Mouse (Mus musculus) limb, embryonic 12.5 days (tissue): ENCODE data around the gene Fignl2. TPM values are rescaled to one million over a fixed set of nuclear protein-coding genes. Genes with fewer than 3 reads are reported as not detected.

Source experiments
- ATAC-seq: fragments of 200-750 bp; cut with Nextera tagmentation; 2 replicates; pipeline ENCODE4 v1.8.0; 2017; ENCODE audit warnings: low read depth, moderate TSS enrichment; ENCODE audit not compliant: insufficient number of reproducible peaks, insufficient read depth, low FRiP score, low TSS enrichment
- H3K27ac ChIP-seq: fragments of 300-500 bp; sonication (generic); 2 replicates; pipeline ENCODE4 v1.5.1; 2016; ENCODE audit warnings: mild to moderate bottlenecking, moderate library complexity
- H3K27me3 ChIP-seq: fragments of 300-500 bp; sonication (generic); 2 replicates; pipeline ENCODE4 v1.6.1; 2016; ENCODE audit warnings: mild to moderate bottlenecking, moderate library complexity
- H3K36me3 ChIP-seq: fragments of 300-500 bp; sonication (generic); 2 replicates; pipeline ENCODE4 v1.6.1; 2016; ENCODE audit warnings: mild to moderate bottlenecking, moderate library complexity
- H3K4me1 ChIP-seq: fragments of 300-500 bp; sonication (generic); replicated peaks from 2 replicates; pipeline ENCODE4 v1.6.1; 2016
- H3K4me2 ChIP-seq: fragments of 300-500 bp; sonication (generic); 2 replicates; pipeline ENCODE4 v1.6.1; 2016; ENCODE audit warnings: mild to moderate bottlenecking, moderate library complexity
- H3K4me3 ChIP-seq: fragments of 300-500 bp; sonication (generic); replicated peaks from 2 replicates; pipeline ENCODE4 v1.5.1; 2016; ENCODE audit warnings: mild to moderate bottlenecking
- H3K9ac ChIP-seq: fragments of 300-500 bp; sonication (generic); replicated peaks from 2 replicates; pipeline ENCODE4 v1.6.1; 2016; ENCODE audit warnings: mild to moderate bottlenecking, moderate library complexity
- H3K9me3 ChIP-seq: fragments of 300-500 bp; sonication (generic); 2 replicates; pipeline ENCODE4 v1.6.1; 2016; ENCODE audit warnings: mild to moderate bottlenecking, moderate library complexity
- WGBS: fragments of 180-500 bp; shearing (Covaris S2); methylation state at CpG from one replicate; pipeline ENCODE4 v1.1.7; 2016; 5-methylcytosine and 5-hydroxymethylcytosine counted together
- polyA plus RNA-seq: library from polyadenylated mRNA; unstranded; fragments of >200 nt; fragmentation: Nextera tagmentation; extraction: Ambion mirVana; gene quantifications from 2 replicates; pipeline ENCODE4 v1.2.1, GENCODE M21; 2016

Fignl2 gene
- polyA plus RNA-seq, 1 experiment from 2014 or later: 0.56 TPM

- no peak for ATAC-seq
- Histone ChIP-seq H3K9me3 (no peaks in the 10 kb centered on the region), H3K27me3 (no peaks in the 10 kb centered on the region), H3K36me3 (peaks cover 6% of the 10 kb centered on the region), H3K4me3 (no peak overlapping the region), H3K4me1 (peaks cover 82% of the 10 kb centered on the region), H3K9ac (no peak overlapping the region; the same call in 1 of the 2 replicates), H3K27ac (peak overlapping the region; percentile 50; the same call in 1 of the 2 replicates), H3K4me2 (no peak overlapping the region)
- 29% methylated on average over 7 of the region's 9 CpGs for WGBS
Measured at GRCm38 (mm10) chr15:101066920-101067696, 11.3 kb downstream of the Fignl2 start.

GRCm38 (mm10) chr15:101066364-101066847 is 12.0 kb downstream of the Fignl2 start:
- Histone ChIP-seq H3K4me2 (no peak overlapping the region), H3K36me3 (peaks cover 6% of the 10 kb centered on the region), H3K4me1 (peaks cover 80% of the 10 kb centered on the region), H3K27ac (peak overlapping the region; percentile 59; the same call in 1 of the 2 replicates), H3K9ac (no peak overlapping the region), H3K4me3 (no peak overlapping the region), H3K9me3 (no peaks in the 10 kb centered on the region), H3K27me3 (no peaks in the 10 kb centered on the region)
- no peak for ATAC-seq
- 22% methylated on average over 6 of the region's 6 CpGs for WGBS

GRCm38 (mm10) chr15:101065069-101065468 is 13.3 kb downstream of the Fignl2 start:
- H3K4me3 ChIP-seq: no peak overlapping the region
- 17% methylated on average over 6 of the region's 6 CpGs for WGBS
- no peaks in the 10 kb centered on the region for H3K9me3 ChIP-seq
- H3K9ac ChIP-seq: no peak overlapping the region
- peak overlapping the region; percentile 56; the same call in 1 of the 2 replicates for H3K27ac ChIP-seq
- no peak overlapping the region for H3K4me2 ChIP-seq
- no peaks in the 10 kb centered on the region for H3K27me3 ChIP-seq
- H3K4me1 ChIP-seq: peaks cover 72% of the 10 kb centered on the region
- ATAC-seq: no peak
- peaks cover 6% of the 10 kb centered on the region for H3K36me3 ChIP-seq

- no peak for ATAC-seq
- Histone ChIP-seq H3K9me3 (no peaks in the 10 kb centered on the region), H3K4me3 (no peak overlapping the region), H3K4me2 (no peak overlapping the region), H3K36me3 (peaks cover 11% of the 10 kb centered on the region), H3K4me1 (peaks cover 31% of the 10 kb centered on the region), H3K27me3 (peaks cover 10% of the 10 kb centered on the region), H3K27ac (no peak overlapping the region), H3K9ac (0 out of 2 replicates have a peak overlapping the region, but pooled peaks have one; percentile 37)
- 73% methylated on average over 11 of the region's 11 CpGs for WGBS
Measured at GRCm38 (mm10) chr15:101060280-101060852, 18.0 kb downstream of the Fignl2 start.

GRCm38 (mm10) chr15:101059570-101060279 is 18.6 kb downstream of the Fignl2 start:
- Histone ChIP-seq H3K4me2 (no peak overlapping the region), H3K9me3 (no peaks in the 10 kb centered on the region), H3K4me1 (peaks cover 25% of the 10 kb centered on the region), H3K36me3 (peaks cover 9% of the 10 kb centered on the region; the same call in 1 of the 2 replicates), H3K27ac (no peak overlapping the region), H3K9ac (no peak overlapping the region), H3K27me3 (peaks cover 16% of the 10 kb centered on the region), H3K4me3 (no peak overlapping the region)
- 65% methylated on average over 9 of the region's 9 CpGs for WGBS
- no peak for ATAC-seq

GRCm38 (mm10) chr15:101056225-101056624 is 22.1 kb downstream of the Fignl2 start:
- 47% methylated on average over 10 of the region's 10 CpGs for WGBS
- H3K9me3 ChIP-seq: no peaks in the 10 kb centered on the region
- H3K9ac ChIP-seq: no peak overlapping the region
- H3K4me3 ChIP-seq: no peak overlapping the region
- peaks cover 23% of the 10 kb centered on the region for H3K36me3 ChIP-seq
- H3K27ac ChIP-seq: no peak overlapping the region
- H3K4me2 ChIP-seq: no peak overlapping the region
- peaks cover 29% of the 10 kb centered on the region for H3K4me1 ChIP-seq
- peak; percentile 49; the same call in 1 of the 2 replicates for ATAC-seq
- H3K27me3 ChIP-seq: peaks cover 49% of the 10 kb centered on the region

- 73% methylated on average over 10 of the region's 10 CpGs for WGBS
- Histone ChIP-seq H3K9me3 (no peaks in the 10 kb centered on the region), H3K4me3 (no peak overlapping the region), H3K4me1 (peaks cover 22% of the 10 kb centered on the region), H3K9ac (no peak overlapping the region), H3K27ac (no peak overlapping the region), H3K4me2 (no peak overlapping the region), H3K36me3 (peaks cover 38% of the 10 kb centered on the region), H3K27me3 (peaks cover 64% of the 10 kb centered on the region)
- no peak for ATAC-seq
Measured at GRCm38 (mm10) chr15:101054541-101054940, 23.8 kb downstream of the Fignl2 start.

- Histone ChIP-seq H3K4me3 (peak overlapping the region; percentile 42), H3K27ac (no peak overlapping the region), H3K4me1 (peaks cover 22% of the 10 kb centered on the region), H3K9me3 (no peaks in the 10 kb centered on the region), H3K4me2 (peak overlapping the region; percentile 63), H3K9ac (peak overlapping the region; percentile 44), H3K36me3 (peaks cover 40% of the 10 kb centered on the region), H3K27me3 (peaks cover 67% of the 10 kb centered on the region)
- no peak for ATAC-seq
- 10% methylated on average over 59 of the region's 65 CpGs for WGBS
Measured at GRCm38 (mm10) chr15:101053832-101054459, 24.4 kb downstream of the Fignl2 start.

- Histone ChIP-seq H3K36me3 (peaks cover 40% of the 10 kb centered on the region), H3K4me1 (peaks cover 23% of the 10 kb centered on the region), H3K4me2 (peak overlapping the region; percentile 63), H3K27ac (no peak overlapping the region), H3K9me3 (no peaks in the 10 kb centered on the region), H3K27me3 (peaks cover 78% of the 10 kb centered on the region), H3K9ac (peak overlapping the region; percentile 44), H3K4me3 (peak overlapping the region; percentile 42)
- 17% methylated on average over 112 of the region's 120 CpGs for WGBS
- no peak for ATAC-seq
Measured at GRCm38 (mm10) chr15:101052560-101053501, 25.5 kb downstream of the Fignl2 start.

GRCm38 (mm10) chr15:101051869-101052268 is 26.5 kb downstream of the Fignl2 start:
- no peak overlapping the region for H3K4me2 ChIP-seq
- no peak for ATAC-seq
- H3K4me1 ChIP-seq: peaks cover 32% of the 10 kb centered on the region
- peaks cover 37% of the 10 kb centered on the region for H3K36me3 ChIP-seq
- no peak overlapping the region for H3K27ac ChIP-seq
- no peaks in the 10 kb centered on the region for H3K9me3 ChIP-seq
- no peak overlapping the region for H3K4me3 ChIP-seq
- WGBS: 61% methylated on average over 10 of the region's 10 CpGs
- no peak overlapping the region for H3K9ac ChIP-seq
- peaks cover 87% of the 10 kb centered on the region for H3K27me3 ChIP-seq
